Mouse (Mus musculus): ENCODE measurements around the gene Aup1. TPM values are rescaled to one million over a fixed set of nuclear protein-coding genes. Genes with fewer than 3 reads are reported as not detected.

Aup1 gene
- total RNA-seq (2014; fragmentation: Nextera tagmentation) (235 and 242 TPM in 2 replicates), total RNA-seq (2017) (120 and 136 TPM in 2 replicates)

DNA sequence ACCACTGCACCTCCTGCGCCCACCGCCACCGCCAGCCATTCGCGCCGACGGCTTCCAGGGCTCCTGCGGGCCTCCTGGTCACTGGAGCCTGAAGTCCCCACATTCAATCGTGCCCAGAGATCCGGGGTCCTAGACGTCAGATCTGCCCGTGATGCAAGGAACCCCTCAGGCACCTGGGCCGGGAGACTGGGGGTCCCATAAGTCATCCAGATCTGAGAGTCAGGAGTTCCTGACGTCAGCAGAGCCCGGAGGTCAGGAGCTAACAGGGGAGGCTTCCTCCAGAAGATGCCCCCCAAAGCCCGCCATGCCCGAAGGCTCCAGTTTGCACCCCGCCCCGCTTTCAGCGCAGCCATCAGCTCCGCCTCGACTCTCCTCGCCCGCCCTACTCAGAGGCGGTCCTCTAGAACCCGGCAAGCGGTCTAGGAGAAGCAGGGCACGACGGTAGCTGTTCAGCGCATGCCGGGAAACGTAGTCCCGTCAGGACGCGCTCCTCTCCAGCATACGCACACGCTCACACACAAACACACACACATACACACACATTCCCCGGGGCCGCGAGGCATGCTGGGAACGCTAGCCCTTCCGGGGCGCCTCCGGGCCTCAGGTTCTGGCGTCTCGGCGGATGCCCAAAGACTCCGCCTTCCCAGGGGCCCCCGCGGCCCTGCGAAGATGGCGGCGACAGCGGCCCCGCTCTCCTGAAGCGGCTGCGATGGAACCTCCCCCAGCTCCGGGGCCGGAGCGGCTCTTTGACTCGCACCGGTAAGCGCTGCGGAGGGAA lies at the start of gene Aup1:
Aup1 (plus strand) TSS at position 448 of the 778 bp plus-strand sequence.
- peak; percentile 83 for ATAC-seq (replicated peaks; ENCODE audit: poor library complexity, severe bottlenecking)

DNA sequence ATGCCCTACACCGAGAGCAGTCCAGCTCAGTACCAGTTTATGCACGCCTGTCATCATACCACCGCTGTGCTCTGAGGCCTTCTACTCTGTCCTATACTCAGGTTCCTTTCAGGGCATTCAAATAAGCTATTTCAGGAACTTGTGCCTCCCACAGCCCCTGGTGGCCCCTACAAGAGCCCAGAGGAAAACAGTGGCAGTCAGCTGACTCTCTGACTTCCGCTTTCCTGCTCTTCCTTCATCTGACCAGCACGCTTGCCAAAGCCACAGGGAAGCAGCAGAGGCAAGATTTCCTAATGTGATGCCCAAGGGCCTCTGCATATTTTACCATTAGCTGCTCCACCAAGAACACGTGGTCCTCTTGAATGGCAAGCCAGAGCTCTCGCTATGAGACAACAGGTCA lies 49.4 kb upstream of the Aup1 start:
- ATAC-seq (replicated peaks; ENCODE audit: poor library complexity, severe bottlenecking) = peak; percentile 85

DNA sequence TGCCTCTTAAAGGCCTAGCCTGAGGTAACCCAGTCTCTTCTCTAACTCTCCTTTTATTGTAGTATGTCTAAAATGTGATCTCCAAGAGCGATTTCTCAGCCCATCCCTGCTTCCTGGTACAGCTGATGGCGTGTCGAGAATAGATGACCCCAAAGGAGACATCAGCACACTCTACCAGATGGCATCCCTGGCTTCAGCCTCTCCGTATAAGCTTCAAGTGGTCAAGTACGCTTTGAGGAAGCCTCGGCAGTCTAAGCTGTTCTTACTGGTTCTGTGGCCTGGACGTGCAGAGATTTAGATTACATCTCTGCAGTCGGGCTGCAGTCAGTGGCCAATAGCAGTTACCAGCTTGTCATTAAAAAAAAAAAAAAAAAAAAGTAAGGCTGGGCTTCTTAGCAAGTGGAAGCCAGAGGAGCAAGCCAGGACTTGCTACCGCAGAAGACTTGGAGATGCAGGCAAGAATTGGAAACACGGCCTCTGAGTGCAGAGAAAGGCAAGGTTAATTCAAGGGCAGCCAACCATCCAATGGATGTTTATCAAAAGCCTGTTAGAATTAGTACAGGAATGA lies 48.8 kb upstream of the Aup1 start:
- ATAC-seq (replicated peaks; ENCODE audit: poor library complexity, severe bottlenecking) = no peak

DNA sequence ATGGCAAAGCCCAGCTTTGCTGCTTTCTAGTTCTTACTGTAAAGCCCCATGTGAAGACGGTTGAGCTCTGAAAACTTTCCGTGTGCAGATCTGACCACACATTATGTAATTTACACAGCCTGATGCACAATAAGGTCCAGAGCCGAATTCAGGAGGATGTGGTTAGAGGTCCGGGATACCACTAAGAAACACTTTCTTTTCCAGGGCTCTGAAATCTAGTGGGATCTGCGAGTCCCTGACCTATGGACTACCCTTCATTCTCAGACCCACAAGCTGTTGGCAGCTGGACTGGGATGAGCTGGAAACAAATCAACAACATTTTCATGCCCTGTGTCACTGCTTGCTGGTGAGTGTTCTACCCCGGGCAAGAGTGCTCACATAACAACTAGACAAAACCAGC lies 48.2 kb upstream of the Aup1 start:
- peak; percentile 64 for ATAC-seq (replicated peaks; ENCODE audit: poor library complexity, severe bottlenecking)

DNA sequence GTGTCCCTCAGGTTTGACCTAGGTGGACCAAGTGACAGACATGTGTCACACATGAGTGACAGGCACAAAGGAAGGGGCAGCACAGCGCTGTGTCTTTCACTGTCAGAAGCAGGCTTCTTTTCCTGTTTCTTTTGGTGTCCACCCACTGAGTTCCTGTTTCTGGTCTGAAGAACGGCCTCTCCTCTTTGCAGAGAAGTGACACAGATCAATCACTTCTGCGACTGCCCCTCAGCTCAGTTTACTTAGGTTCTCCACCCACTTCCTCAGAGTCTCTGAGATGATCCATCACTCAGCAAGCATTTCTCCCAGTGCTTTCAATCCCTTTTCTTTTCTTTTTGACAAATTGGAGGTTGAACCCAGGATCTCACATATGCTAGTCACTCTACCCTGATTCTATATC lies 45.7 kb upstream of the Aup1 start:
- peak; percentile 43 for ATAC-seq (replicated peaks; ENCODE audit: poor library complexity, severe bottlenecking)

DNA sequence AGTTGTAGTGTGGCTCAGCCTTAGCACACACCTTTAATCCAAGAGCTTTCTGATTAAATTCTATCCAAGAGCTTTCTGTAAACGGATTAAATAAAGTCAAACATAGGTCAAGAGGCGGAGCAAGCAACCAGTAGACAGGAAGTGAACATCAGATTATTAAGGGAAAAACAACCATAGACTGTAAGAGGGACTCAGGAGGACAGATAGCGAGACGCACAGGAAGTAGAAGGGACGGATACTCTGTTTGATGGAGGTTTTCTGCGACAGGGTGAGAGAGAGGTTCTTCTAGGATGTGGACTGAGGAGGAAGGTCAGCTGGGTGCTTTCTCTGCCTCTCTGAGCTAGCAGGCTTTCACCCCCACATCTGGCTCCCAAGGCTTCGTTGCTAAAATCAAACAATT lies 44.3 kb upstream of the Aup1 start:
- no peak for ATAC-seq (replicated peaks; ENCODE audit: poor library complexity, severe bottlenecking)

DNA sequence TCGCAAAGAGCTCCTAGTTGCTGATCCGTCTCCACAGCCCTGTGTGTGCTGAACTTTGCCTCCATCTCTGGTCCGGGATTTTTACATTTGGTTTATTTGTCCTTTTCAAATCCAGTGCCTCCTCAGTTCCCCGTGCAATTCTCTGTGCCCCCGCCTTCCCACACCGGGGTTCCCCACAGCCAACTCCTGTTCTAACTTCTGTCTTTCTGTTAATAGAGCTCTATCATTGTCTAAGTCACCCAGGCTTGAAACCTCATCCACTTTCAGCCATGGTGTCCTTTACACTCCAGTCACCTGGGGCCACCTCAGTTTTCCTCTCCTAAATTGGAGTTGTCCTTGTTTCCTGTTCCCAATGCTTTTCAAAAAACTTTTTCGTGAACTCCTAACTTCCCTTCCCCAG lies 43.1 kb upstream of the Aup1 start:
- ATAC-seq (replicated peaks; ENCODE audit: poor library complexity, severe bottlenecking) = no peak

DNA sequence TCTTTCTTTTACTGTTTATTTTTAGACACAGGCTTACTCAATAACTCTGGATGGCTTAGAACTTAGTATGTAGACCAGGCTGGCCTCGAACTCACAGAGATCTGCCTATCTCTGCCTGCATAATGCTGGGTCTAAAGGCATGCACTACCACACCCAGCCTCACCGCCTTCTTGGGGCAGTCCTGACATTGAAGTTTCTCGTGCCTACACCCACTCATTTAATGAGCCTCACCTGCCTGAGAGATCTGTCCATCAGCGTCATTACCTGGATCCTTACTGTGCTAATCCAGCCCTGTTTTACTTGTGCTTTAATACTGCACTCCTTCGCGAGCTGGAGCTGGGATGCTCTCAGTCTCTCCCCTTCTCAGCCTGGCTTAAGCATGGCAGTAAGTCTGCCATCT lies 42.6 kb upstream of the Aup1 start:
- ATAC-seq (replicated peaks; ENCODE audit: poor library complexity, severe bottlenecking) = no peak

DNA sequence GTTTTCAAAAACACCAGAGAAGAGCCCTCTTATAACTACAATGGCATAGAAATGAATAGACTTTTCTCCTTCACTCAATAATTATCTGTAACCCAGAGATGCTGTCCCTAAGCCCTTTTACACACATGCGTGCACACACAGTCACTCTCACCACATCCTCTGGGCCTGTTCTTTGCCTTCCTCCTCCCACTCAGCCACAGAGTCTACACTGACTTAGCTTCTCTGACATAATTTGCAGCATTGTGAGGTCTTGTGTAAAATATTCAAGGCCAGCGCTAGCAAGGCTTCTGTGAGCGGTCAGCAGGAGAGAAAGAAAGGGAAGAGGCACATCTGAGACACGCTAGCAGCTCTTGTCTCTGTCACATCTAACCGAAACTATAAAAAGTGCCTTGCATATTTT lies 40.9 kb upstream of the Aup1 start:
- peak; percentile 55 for ATAC-seq (replicated peaks; ENCODE audit: poor library complexity, severe bottlenecking)

DNA sequence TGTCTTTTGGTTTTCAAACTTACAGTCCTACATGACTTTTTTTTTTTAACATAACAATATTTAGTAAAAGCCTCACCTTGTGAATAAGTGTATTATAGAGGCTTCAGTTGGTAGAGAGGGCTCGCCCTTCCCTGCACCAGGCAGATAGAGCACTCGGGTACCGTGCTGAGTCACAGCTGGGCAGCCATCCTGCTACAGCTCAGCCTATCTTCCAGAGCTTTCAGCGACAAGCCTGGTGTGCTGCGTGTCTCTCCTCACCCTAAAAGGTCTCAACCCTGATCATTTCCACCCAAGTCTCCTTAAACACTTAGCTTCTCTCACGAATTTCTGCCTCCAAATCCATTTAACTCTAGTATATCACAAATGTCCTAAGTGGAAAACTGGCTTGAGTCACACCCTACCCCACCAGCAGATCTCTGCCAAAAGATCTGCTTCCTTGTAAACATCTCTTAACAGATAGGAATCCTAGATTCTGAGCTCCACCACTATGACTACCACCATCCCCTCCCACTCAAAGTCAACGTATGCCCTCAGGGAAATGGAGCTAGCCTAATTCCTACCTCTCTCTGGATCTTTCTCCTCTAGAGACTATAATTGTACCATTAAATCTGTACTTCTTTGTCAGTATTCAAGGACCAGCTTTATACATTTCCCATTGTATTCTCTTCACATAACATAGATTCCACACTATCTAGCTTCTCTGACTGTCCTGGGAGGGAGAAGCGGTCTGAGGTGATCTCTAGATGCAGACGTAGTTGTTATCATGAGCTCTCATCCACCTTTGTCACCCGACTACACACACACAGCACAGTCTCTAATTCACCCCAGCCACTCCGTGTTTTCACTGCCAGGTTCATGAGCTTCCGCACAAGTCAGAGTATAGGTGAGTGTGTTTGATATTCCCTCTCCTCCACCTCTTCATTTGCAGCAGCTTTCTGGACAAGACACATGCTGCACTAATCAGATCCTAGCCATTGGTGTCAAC lies 39.5 kb upstream of the Aup1 start:
- no peak for ATAC-seq (replicated peaks; ENCODE audit: poor library complexity, severe bottlenecking)

DNA sequence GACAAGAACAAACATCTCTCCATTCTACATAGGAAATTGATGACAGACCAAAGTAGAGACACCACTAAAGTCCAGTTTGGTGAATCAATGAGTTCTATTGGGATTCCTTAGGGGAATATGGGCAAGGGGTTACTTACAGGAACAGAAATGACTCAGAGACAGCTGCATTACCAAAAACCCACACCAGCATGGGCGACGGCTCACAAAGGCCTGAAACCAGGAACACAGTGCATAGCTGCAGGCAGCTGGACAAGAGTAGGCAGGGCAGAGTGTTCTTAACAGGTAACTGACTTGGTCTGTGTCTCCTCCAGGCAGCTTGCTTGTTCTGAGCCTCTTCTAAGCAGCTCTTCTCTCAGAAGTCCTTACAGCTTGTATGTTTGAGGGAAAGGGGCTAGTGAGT lies 38.6 kb upstream of the Aup1 start:
- ATAC-seq (replicated peaks; ENCODE audit: poor library complexity, severe bottlenecking) = no peak

DNA sequence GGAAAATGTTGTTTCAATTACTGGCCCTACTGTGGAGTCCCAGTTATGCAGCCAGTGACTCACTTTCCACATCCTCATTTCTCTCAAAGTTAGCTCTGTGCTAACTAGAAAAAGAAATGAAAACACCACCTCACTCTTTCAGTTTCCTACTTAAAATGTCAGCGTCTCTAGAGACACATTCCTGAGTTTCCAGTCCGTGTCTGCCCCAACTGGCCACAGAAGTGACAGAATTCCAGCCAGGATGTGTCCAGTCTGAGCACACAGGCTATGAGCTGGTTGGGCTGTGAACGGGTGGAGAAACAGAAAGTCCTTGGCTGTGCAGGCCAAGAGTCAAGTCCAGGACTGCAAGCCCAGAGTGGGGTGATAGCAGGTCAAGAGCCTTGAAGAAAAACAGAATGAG lies 37.1 kb upstream of the Aup1 start:
- peak; percentile 52 for ATAC-seq (replicated peaks; ENCODE audit: poor library complexity, severe bottlenecking)

DNA sequence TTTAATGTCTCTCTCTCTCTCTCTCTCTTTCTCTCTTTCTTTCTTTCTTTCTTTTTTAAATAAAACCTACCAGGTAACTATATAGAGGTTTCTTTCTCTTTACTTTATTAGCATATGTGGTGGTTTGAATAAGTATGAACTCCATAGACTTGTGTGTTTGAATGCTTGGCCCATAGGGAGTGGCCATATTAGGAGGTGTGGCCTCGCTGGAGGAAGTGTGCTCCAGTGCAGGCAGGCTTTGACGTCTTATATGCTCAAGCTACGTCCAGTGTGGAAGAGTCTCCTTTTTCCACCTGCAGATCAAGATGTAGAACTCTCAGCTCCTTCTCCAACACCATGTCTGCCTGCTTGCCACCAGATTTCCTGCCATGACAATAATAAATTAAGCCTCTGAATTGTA lies 35.3 kb upstream of the Aup1 start:
- ATAC-seq (replicated peaks; ENCODE audit: poor library complexity, severe bottlenecking) = no peak

DNA sequence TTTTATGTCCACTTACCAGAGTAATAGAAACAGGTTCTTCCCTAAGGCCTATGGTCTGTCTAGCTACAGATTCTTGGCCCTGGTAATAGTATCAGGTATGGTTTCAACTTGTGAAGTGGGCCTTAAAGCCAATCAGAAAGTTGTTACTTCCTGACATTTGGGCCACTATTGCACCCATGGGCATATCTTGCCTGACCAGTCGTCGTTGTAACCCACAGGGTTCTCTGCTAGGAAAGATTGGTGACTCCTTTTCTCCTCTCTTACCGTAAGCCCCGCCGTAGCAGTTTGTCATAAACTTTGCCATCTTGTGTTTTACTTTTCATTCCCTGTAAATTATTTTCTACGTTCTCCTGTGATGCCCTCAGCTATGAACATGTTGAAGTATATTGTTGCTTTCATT lies 34.2 kb upstream of the Aup1 start:
- no peak for ATAC-seq (replicated peaks; ENCODE audit: poor library complexity, severe bottlenecking)

DNA sequence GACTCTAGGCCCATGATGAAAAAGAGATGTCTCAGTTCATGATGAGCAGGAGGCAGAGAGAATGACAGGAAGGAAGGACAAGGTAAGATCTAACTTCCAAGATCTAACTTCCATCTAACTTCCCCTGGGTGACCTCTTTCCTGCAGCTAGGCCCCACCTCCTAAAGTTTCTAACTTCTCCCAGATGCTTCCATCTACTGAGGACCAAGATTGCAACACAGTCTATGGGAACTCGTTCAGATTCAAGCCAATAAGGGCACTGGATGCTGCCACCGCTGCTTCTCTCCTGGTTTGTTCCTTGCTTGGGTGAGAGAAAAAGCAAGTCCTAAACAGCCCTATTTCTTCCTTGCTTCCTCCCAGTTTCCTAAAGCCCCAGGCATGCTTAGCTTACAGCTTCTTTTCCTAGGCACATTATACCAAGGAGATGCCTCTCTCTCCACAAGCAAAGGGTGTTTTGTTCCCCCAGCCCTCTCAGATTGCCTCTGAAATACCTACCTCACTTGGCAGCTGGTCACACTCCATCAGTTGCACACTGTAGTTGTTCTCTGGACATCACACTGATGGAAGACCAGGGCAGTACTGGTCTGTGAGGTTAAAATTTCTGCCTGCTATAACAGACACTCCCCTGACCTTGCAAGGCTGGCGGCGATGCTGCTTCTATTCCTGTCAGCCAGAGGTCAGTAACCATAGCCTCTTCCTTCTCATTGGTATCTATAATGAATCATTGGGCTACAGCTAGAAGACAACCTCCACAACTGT lies 33.3 kb upstream of the Aup1 start:
- no peak for ATAC-seq (replicated peaks; ENCODE audit: poor library complexity, severe bottlenecking)

DNA sequence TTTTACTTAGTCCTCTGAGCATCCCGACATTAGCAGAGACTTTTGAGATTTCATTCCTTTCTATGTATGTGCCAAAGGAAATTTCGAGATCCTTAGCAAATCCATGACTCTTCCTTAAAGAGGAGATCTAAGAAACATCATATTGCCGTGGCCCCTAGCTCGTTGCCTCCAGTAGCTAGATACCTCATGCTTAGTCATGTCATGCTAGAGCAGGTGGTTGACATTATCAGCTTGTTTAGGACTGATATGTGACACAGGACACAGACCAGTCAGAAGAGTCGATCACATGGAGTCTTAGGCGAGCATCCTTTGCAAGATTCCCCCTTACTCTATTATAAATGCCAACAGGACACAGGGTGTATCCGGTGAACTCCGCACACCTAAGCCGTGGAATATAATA lies 31.3 kb upstream of the Aup1 start:
- ATAC-seq (replicated peaks; ENCODE audit: poor library complexity, severe bottlenecking) = no peak

DNA sequence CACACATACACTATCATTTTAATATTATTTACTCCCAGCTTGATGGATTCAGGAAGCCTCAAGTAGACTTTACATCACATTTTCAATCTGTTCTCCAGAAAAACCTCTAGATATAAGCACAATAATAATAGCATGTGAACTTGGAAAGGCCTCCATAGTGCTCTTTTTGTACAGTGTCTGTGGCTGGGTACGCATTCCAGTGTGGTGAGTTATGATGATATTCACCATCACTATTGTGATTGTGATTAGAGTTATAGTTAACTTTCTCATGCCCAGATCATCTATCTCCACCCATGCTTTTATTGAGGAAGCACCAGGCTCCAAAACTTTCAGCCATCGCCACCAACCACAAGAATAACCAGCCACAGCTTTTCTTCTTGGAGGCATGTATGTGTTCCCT lies 30.5 kb upstream of the Aup1 start:
- ATAC-seq (replicated peaks; ENCODE audit: poor library complexity, severe bottlenecking) = no peak

DNA sequence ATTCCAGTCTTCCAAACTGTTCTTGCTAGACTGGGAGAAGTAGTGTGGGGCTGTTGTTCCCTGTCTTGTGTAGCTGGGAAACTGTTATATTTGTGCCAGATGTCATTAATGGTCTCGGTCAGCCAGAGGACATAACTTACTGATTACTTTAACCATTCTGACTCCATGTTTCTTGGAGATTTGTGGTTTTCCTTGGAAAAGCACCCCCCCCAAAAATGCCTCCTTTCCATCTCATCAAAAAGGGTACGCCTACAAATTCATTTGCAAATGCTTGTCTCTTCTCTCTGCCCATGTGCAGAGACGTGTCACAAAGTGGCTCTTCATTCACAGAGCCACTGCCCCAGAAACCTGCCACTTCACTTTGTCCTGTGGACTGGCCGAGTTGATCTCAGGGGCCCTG lies 29.9 kb upstream of the Aup1 start:
- peak; percentile 64 for ATAC-seq (replicated peaks; ENCODE audit: poor library complexity, severe bottlenecking)

DNA sequence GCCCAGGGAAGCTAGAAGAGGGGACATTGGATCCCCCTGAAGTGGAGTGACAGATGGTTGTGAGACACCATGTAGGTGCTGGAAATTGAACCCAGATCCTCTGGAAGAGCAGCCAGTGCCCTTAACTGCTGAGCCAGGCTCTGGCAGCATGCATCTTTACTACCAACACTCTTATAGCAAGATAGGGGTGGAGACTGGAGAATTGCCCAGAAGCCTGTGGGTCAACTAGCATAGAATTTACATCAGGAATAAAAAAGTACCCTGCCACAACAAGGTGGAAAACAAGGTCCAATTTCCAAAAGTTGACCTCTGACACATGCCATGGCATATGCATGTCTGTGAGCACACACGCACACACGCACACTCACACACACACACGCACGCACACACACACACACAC lies 29.1 kb upstream of the Aup1 start:
- no peak for ATAC-seq (replicated peaks; ENCODE audit: poor library complexity, severe bottlenecking)

DNA sequence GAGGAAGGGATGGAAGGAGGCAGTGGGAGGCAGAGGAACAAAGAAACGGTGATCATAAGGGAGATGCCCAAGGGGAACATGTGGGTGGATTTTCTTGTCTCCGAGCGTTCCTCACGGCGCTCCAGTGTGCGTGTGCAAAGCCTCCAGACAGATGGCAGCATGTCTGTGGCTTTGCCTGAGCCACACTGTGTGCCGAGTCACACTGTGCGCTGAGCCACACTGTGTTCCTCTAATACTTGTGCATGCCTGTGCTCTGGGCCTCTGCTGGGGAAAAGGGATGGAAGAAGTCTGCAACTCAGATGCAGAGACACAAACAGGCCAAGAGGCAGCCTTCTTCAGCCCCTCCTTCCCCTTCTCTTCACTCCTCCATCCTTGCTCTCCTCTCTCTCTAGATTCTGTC lies 27.0 kb upstream of the Aup1 start:
- no peak for ATAC-seq (replicated peaks; ENCODE audit: poor library complexity, severe bottlenecking)
